Mouse (Mus musculus) erythroblast, embryonic 14.5 days (primary cell): ENCODE measurements around the gene Myh2. TPM values are rescaled to one million over a fixed set of nuclear protein-coding genes. Genes with fewer than 3 reads are reported as not detected.

Experiments used
- H3K27me3 ChIP-seq: 2 replicates; pipeline ENCODE4 v1.6.1; 2012; ENCODE audit warnings: inconsistent platforms; ENCODE audit not compliant: control insufficient read depth
- H3K36me3 ChIP-seq: 2 replicates; pipeline ENCODE4 v1.6.1; 2012; ENCODE audit warnings: mild to moderate bottlenecking, inconsistent platforms; ENCODE audit not compliant: control insufficient read depth
- H3K4me1 ChIP-seq: 2 replicates; pipeline ENCODE4 v1.6.1; 2012; ENCODE audit warnings: inconsistent platforms; ENCODE audit not compliant: control insufficient read depth
- H3K4me3 ChIP-seq: replicated peaks from 2 replicates; pipeline ENCODE3; 2012; ENCODE audit warnings: moderate library complexity, mild to moderate bottlenecking, inconsistent platforms
- H3K9me3 ChIP-seq: 2 replicates; pipeline ENCODE4 v1.6.1; 2012; ENCODE audit warnings: low read length, inconsistent platforms, mixed read lengths; ENCODE audit not compliant: control insufficient read depth
- GATA1 ChIP-seq: IDR thresholded peaks from 2 replicates; pipeline ENCODE4 v1.6.1; 2012; ENCODE audit warnings: low read length, inconsistent platforms, mixed read lengths
- TAL1 ChIP-seq: IDR thresholded peaks from 3 replicates; pipeline ENCODE4 v1.6.1; 2012; ENCODE audit warnings: low read length, inconsistent platforms, mixed read lengths
- polyA plus RNA-seq: library from polyadenylated mRNA; stranded (reverse); fragments of >175 nt; gene quantifications from 2 replicates; pipeline ENCODE4 v1.2.3, GENCODE M21; 2012

Myh2 gene
- polyA plus RNA-seq, 1 experiment: not detected

- no peaks in the 10 kb centered on the region for H3K9me3 ChIP-seq
- TF ChIP-seq TAL1: no peak
- no peak for TF ChIP-seq GATA1
Measured at GRCm38 (mm10) chr11:67150237-67150636, 20.6 kb upstream of the Myh2 start.

GRCm38 (mm10) chr11:67151159-67151558 lies 19.7 kb upstream of the Myh2 start:
- no peaks in the 10 kb centered on the region for H3K27me3 ChIP-seq
- H3K4me1 ChIP-seq: no peaks in the 10 kb centered on the region
- no peak overlapping the region for H3K4me3 ChIP-seq
- TF ChIP-seq GATA1 (no peak), TAL1 (no peak)
- H3K36me3 ChIP-seq: no peaks in the 10 kb centered on the region
- no peaks in the 10 kb centered on the region for H3K9me3 ChIP-seq

More at GRCm38 (mm10) chr11:67150237-67150636, 20.6 kb upstream of the Myh2 start:
- H3K27me3 ChIP-seq: no peaks in the 10 kb centered on the region
- H3K4me3 ChIP-seq: no peak overlapping the region
- no peaks in the 10 kb centered on the region for H3K36me3 ChIP-seq
- H3K4me1 ChIP-seq: no peaks in the 10 kb centered on the region

GRCm38 (mm10) chr11:67151651-67152630 lies 18.9 kb upstream of the Myh2 start:
- H3K4me3 ChIP-seq: no peak overlapping the region

GRCm38 (mm10) chr11:67153123-67153522 lies 17.7 kb upstream of the Myh2 start:
- H3K9me3 ChIP-seq: no peaks in the 10 kb centered on the region
- H3K36me3 ChIP-seq: no peaks in the 10 kb centered on the region
- no peak overlapping the region for H3K4me3 ChIP-seq
- H3K27me3 ChIP-seq: no peaks in the 10 kb centered on the region
- no peak for TF ChIP-seq GATA1
- no peaks in the 10 kb centered on the region for H3K4me1 ChIP-seq

More at GRCm38 (mm10) chr11:67151651-67152630, 18.9 kb upstream of the Myh2 start:
- H3K4me1 ChIP-seq: no peaks in the 10 kb centered on the region
- no peaks in the 10 kb centered on the region for H3K36me3 ChIP-seq
- H3K27me3 ChIP-seq: no peaks in the 10 kb centered on the region
- TF ChIP-seq GATA1: no peak
- H3K9me3 ChIP-seq: no peaks in the 10 kb centered on the region

- H3K4me3 ChIP-seq: no peak overlapping the region
- TF ChIP-seq GATA1 (no peak), TAL1 (no peak)
- H3K27me3 ChIP-seq: no peaks in the 10 kb centered on the region
- no peaks in the 10 kb centered on the region for H3K4me1 ChIP-seq
- H3K36me3 ChIP-seq: no peaks in the 10 kb centered on the region
- H3K9me3 ChIP-seq: no peaks in the 10 kb centered on the region
Measured at GRCm38 (mm10) chr11:67153843-67154242, 17.0 kb upstream of the Myh2 start.

- H3K36me3 ChIP-seq: no peaks in the 10 kb centered on the region
- H3K4me3 ChIP-seq: no peak overlapping the region
- no peak for TF ChIP-seq GATA1
- no peak for TF ChIP-seq TAL1
- H3K4me1 ChIP-seq: no peaks in the 10 kb centered on the region
- H3K27me3 ChIP-seq: no peaks in the 10 kb centered on the region
- H3K9me3 ChIP-seq: no peaks in the 10 kb centered on the region
Measured at GRCm38 (mm10) chr11:67155650-67156049, 15.2 kb upstream of the Myh2 start.

- TF ChIP-seq TAL1 (no peak), GATA1 (no peak)
- Histone ChIP-seq H3K27me3 (no peaks in the 10 kb centered on the region), H3K4me3 (no peak overlapping the region), H3K9me3 (no peaks in the 10 kb centered on the region), H3K36me3 (no peaks in the 10 kb centered on the region), H3K4me1 (no peaks in the 10 kb centered on the region)
Measured at GRCm38 (mm10) chr11:67160131-67160530, 10.7 kb upstream of the Myh2 start.

GRCm38 (mm10) chr11:67163701-67164100 lies 7.1 kb upstream of the Myh2 start:
- no peaks in the 10 kb centered on the region for H3K9me3 ChIP-seq
- no peaks in the 10 kb centered on the region for H3K36me3 ChIP-seq
- H3K4me1 ChIP-seq: no peaks in the 10 kb centered on the region
- no peaks in the 10 kb centered on the region for H3K27me3 ChIP-seq
- no peak for TF ChIP-seq TAL1
- no peak for TF ChIP-seq GATA1
- no peak overlapping the region for H3K4me3 ChIP-seq

- Histone ChIP-seq H3K9me3 (no peaks in the 10 kb centered on the region), H3K4me3 (no peak overlapping the region), H3K27me3 (no peaks in the 10 kb centered on the region), H3K4me1 (no peaks in the 10 kb centered on the region), H3K36me3 (no peaks in the 10 kb centered on the region)
- TF ChIP-seq GATA1: no peak
- no peak for TF ChIP-seq TAL1
Measured at GRCm38 (mm10) chr11:67164851-67165250, 6.0 kb upstream of the Myh2 start.

GRCm38 (mm10) chr11:67169301-67169700 lies 1.5 kb upstream of the Myh2 start:
- Histone ChIP-seq H3K27me3 (no peaks in the 10 kb centered on the region), H3K4me1 (no peaks in the 10 kb centered on the region), H3K36me3 (no peaks in the 10 kb centered on the region), H3K4me3 (no peak overlapping the region), H3K9me3 (no peaks in the 10 kb centered on the region)
- TF ChIP-seq TAL1 (no peak), GATA1 (no peak)
